In the genomic region with DNA sequence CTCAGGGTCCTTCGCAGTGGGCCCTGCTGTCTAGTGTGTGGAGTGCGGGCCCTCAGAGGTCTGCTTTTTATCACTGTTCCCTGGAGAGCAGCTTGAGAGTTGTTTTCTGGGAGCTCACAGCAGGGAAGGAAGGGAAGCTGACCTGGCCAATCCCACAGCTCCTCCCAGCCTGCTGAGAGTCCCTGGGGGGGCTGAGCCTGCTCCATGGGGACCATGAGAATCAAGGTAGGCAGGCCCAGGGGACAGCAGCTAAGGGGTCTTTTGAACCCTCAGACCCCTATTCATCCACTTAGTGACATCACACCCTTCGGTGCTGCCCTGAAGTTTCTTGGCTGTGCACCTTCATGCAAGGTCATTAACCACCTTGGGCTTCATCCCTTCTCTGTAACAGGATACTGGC, we compare ENCODE assay signal across 9 mouse cellular contexts. TPM values are rescaled to one million over a fixed set of nuclear protein-coding genes. Genes with fewer than 3 reads are reported as not detected.
DNase-seq lines count a peak whose midpoint lies in the region; ATAC-seq lines count a peak whose summit lies in the region.
"Had no signal": no experiment of that assay in that cellular context is flagged by ENCODE, and none has a peak within 500 bp of the region (broad histone marks: within the 10 kb centered on the region; RNA-seq: fewer than 3 reads in every experiment).

A gene (minus strand): TSS at position 101 of the 400 bp plus-strand sequence.

- no peaks in the 10 kb centered on the region for H3K4me1 ChIP-seq in kidney, embryonic 14.5 days (ENCODE audit: control insufficient read depth, insufficient read depth, low read length)
- no peaks in the 10 kb centered on the region for H3K4me1 ChIP-seq in embryonic facial prominence, embryonic 14.5 days (ENCODE audit: control insufficient read depth, insufficient read depth, low read length)
- H3K4me1 ChIP-seq in hindbrain, embryonic 13.5 days (replicated peaks), result peaks cover 16% of the 10 kb centered on the region
- H3K4me1 ChIP-seq in midbrain, embryonic 14.5 days (ENCODE audit: control insufficient read depth, insufficient read depth, low read length), result no peaks in the 10 kb centered on the region

- H3K9me3 ChIP-seq in kidney, embryonic 14.5 days (ENCODE audit: control insufficient read depth, low read length), result no peaks in the 10 kb centered on the region
- no peaks in the 10 kb centered on the region for H3K9me3 ChIP-seq in embryonic facial prominence, embryonic 14.5 days (ENCODE audit: control insufficient read depth, low read length)
- H3K9me3 ChIP-seq in hindbrain, embryonic 13.5 days, result no peaks in the 10 kb centered on the region
- no peaks in the 10 kb centered on the region for H3K9me3 ChIP-seq in midbrain, embryonic 14.5 days (ENCODE audit: control insufficient read depth, low read length)

- H3K9ac ChIP-seq in kidney, embryonic 14.5 days (ENCODE audit: low read depth, low read length), result peak within 1 kb of the TSS; percentile 23; the same call in 1 of the 2 replicates
- no peak within 1 kb of the TSS for H3K9ac ChIP-seq in embryonic facial prominence, embryonic 14.5 days (ENCODE audit: low read depth, low read length)
- peak within 1 kb of the TSS; percentile 55 for H3K9ac ChIP-seq in hindbrain, embryonic 13.5 days
- H3K9ac ChIP-seq in midbrain, embryonic 14.5 days (replicated peaks; ENCODE audit: low read length), result no peak within 1 kb of the TSS; the same call in 1 of the 2 replicates

- WGBS in kidney, embryonic 14.5 days, result 44% methylated on average over 3 of the region's 3 CpGs
- 45% methylated on average over 3 of the region's 3 CpGs for WGBS in embryonic facial prominence, embryonic 14.5 days
- 38% methylated on average over 3 of the region's 3 CpGs for WGBS in hindbrain, embryonic 13.5 days
- WGBS in midbrain, embryonic 14.5 days, result 34% methylated on average over 3 of the region's 3 CpGs

- peak within 1 kb of the TSS; percentile 40; the same call in 1 of the 2 replicates for H3K4me2 ChIP-seq in kidney, embryonic 14.5 days (replicated peaks; ENCODE audit: low read depth, low read length)
- H3K4me2 ChIP-seq in embryonic facial prominence, embryonic 14.5 days (ENCODE audit: low read depth, low read length), result peak within 1 kb of the TSS; percentile 46
- H3K4me2 ChIP-seq in hindbrain, embryonic 13.5 days, result peak within 1 kb of the TSS; percentile 54
- H3K4me2 ChIP-seq in midbrain, embryonic 14.5 days (ENCODE audit: low read length), result peak within 1 kb of the TSS; percentile 53

- H3K36me3 ChIP-seq in kidney, embryonic 14.5 days (ENCODE audit: control insufficient read depth, insufficient read depth, low read length), result no peaks in the 10 kb centered on the region
- H3K36me3 ChIP-seq in embryonic facial prominence, embryonic 14.5 days (ENCODE audit: control insufficient read depth, insufficient read depth, low read length), result no peaks in the 10 kb centered on the region
- no peaks in the 10 kb centered on the region for H3K36me3 ChIP-seq in hindbrain, embryonic 13.5 days
- H3K36me3 ChIP-seq in midbrain, embryonic 14.5 days (ENCODE audit: control insufficient read depth, insufficient read depth, low read length), result no peaks in the 10 kb centered on the region

- H3K4me3 ChIP-seq in kidney, embryonic 14.5 days (ENCODE audit: low read length), result no peak within 1 kb of the TSS; the same call in 1 of the 2 replicates
- H3K4me3 ChIP-seq in embryonic facial prominence, embryonic 14.5 days (ENCODE audit: low read depth, low read length), result peak within 1 kb of the TSS; percentile 22
- peak within 1 kb of the TSS; percentile 30 for H3K4me3 ChIP-seq in hindbrain, embryonic 13.5 days
- H3K4me3 ChIP-seq in midbrain, embryonic 14.5 days (replicated peaks; ENCODE audit: low read depth, low read length), result peak within 1 kb of the TSS; percentile 15; the same call in 1 of the 2 replicates

- no peak within 1 kb of the TSS for H3K27ac ChIP-seq in kidney, embryonic 14.5 days (ENCODE audit: low read depth, low read length)
- no peak within 1 kb of the TSS for H3K27ac ChIP-seq in embryonic facial prominence, embryonic 14.5 days (replicated peaks; ENCODE audit: low read depth, low read length)
- H3K27ac ChIP-seq in hindbrain, embryonic 13.5 days, result no peak within 1 kb of the TSS
- H3K27ac ChIP-seq in midbrain, embryonic 14.5 days (replicated peaks; ENCODE audit: low read depth, low read length), result no peak within 1 kb of the TSS

- no peak for DNase-seq in kidney, adult 9 months
- no peak for DNase-seq in embryonic facial prominence, embryonic 14.5 days (ENCODE audit: low spot score)
- DNase-seq in midbrain, embryonic 14.5 days, result no peak
- no peak for DNase-seq in right cerebral cortex, postnatal 14 days
- DNase-seq in spleen, postnatal 4 days (ENCODE audit: low spot score in 2 of 2), result no peak
- DNase-seq: kidney, postnatal 25 days had no signal

- no peak for ATAC-seq in kidney, embryonic 14.5 days (ENCODE audit: low FRiP score, low TSS enrichment)
- ATAC-seq in embryonic facial prominence, embryonic 14.5 days (ENCODE audit: low read depth), result no peak; the same call in 1 of the 2 replicates
- ATAC-seq in hindbrain, embryonic 13.5 days (ENCODE audit: low FRiP score), result no peak
- no peak for ATAC-seq in midbrain, embryonic 14.5 days (ENCODE audit: low FRiP score, low TSS enrichment)
- ATAC-seq in monocyte, adult 5-6 weeks (replicated peaks; ENCODE audit: insufficient number of reproducible peaks, low FRiP score, low TSS enrichment, poor library complexity, severe bottlenecking), result no peak

- H3K27me3 ChIP-seq in kidney, embryonic 14.5 days (ENCODE audit: control insufficient read depth, insufficient read depth, low read length), result no peaks in the 10 kb centered on the region
- H3K27me3 ChIP-seq in embryonic facial prominence, embryonic 14.5 days (replicated peaks; ENCODE audit: control insufficient read depth, insufficient read depth, low read length), result no peaks in the 10 kb centered on the region
- peaks cover 14% of the 10 kb centered on the region; the same call in 1 of the 2 replicates for H3K27me3 ChIP-seq in hindbrain, embryonic 13.5 days
- H3K27me3 ChIP-seq in midbrain, embryonic 14.5 days (ENCODE audit: control insufficient read depth, insufficient read depth, low read length), result no peaks in the 10 kb centered on the region

RNA-seq across cellular contexts. Expression of the gene that starts here (rescaled TPM):
- polyA plus RNA-seq in kidney, embryonic 14.5 days (2014; fragmentation: Nextera tagmentation; extraction: Ambion mirVana), result 5.9 and 6.0 TPM in 2 replicates
- polyA plus RNA-seq in embryonic facial prominence, embryonic 14.5 days (2014; fragmentation: Nextera tagmentation; extraction: Ambion mirVana), result 5.8 and 6.8 TPM in 2 replicates
- 10.8 and 11.5 TPM in 2 replicates for polyA plus RNA-seq in hindbrain, embryonic 13.5 days (2015; fragmentation: Nextera tagmentation; extraction: Ambion mirVana)
- 9.9 and 12.7 TPM in 2 replicates for polyA plus RNA-seq in midbrain, embryonic 14.5 days (2014; fragmentation: Nextera tagmentation; extraction: Ambion mirVana)
- 3.6 to 4.0 TPM (median 3.8 TPM) in 3 replicates for total RNA-seq in monocyte, adult 5-6 weeks (2017)

Comparison
In these comparisons a context has a peak if more than half of its experiments do, and no peak if none do; other contexts are left out.
1. H3K9ac ChIP-seq: peak in kidney, embryonic 14.5 days (single experiment) and hindbrain, embryonic 13.5 days (single experiment); none in embryonic facial prominence, embryonic 14.5 days (single experiment) and midbrain, embryonic 14.5 days (single experiment).
2. Peak in every context shown above with its lines, with median percentiles within 50 percentile points of each other: H3K4me2 ChIP-seq.